Mouse (Mus musculus) megakaryocyte, embryonic 14.5 days (primary cell): Measurements from ENCODE around the gene Clip4. TPM values are rescaled to one million over a fixed set of nuclear protein-coding genes. Genes with fewer than 3 reads are reported as not detected.
"Not testable (repeated sequence)": the region's sequence is repeated elsewhere in the genome, so short reads cannot be mapped to it uniquely, and the experiment has no call there.

Source experiments
- H3K27me3 ChIP-seq: replicated peaks from 2 replicates; pipeline ENCODE3; 2012; ENCODE audit warnings: inconsistent platforms
- H3K36me3 ChIP-seq: replicated peaks from 2 replicates; pipeline ENCODE3; 2012; ENCODE audit warnings: low read length, inconsistent platforms, mixed read lengths
- H3K4me1 ChIP-seq: 2 replicates; pipeline ENCODE4 v1.6.1; 2012; ENCODE audit warnings: inconsistent platforms
- H3K4me3 ChIP-seq: replicated peaks from 2 replicates; pipeline ENCODE3; 2012; ENCODE audit warnings: moderate library complexity, mild to moderate bottlenecking, inconsistent platforms
- H3K9me3 ChIP-seq: 2 replicates; pipeline ENCODE4 v1.6.1; 2012; ENCODE audit warnings: inconsistent platforms
- FLI1 ChIP-seq: IDR thresholded peaks from 2 replicates; pipeline ENCODE4 v1.6.1; 2012; ENCODE audit warnings: low read length, inconsistent platforms, mixed read lengths
- GATA1 ChIP-seq: IDR thresholded peaks from 3 replicates; pipeline ENCODE4 v1.6.1; 2012; ENCODE audit warnings: mixed read lengths, low read length, inconsistent platforms, borderline replicate concordance
- polyA plus RNA-seq: library from polyadenylated mRNA; stranded (reverse); fragments of >175 nt; gene quantifications from 2 replicates; pipeline ENCODE4 v1.2.3, GENCODE M21; 2012; ENCODE audit warnings: low replicate concordance; ENCODE audit not compliant: insufficient read depth

Clip4 gene
- not detected in 2 replicates for polyA plus RNA-seq

DNA sequence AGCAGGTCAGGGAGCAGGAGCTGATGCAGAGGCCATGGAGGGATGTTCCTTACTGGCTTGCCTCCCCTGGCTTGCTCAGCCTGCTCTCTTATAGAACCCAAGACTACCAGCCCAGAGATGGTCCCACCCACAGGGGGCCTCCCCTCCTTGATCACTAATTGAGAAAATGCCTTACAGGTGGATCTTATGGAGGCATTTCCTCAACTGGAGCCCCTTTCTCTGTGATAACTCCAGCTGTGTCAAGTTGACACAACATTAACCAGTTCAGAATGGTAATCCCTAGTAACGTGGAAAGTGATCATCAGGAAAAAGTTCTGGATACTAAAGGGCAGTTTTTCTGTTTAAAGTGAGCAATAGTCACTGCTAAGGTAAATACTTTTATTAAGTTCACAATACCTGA, at the start of gene Clip4:
Clip4 (plus strand) TSS at position 301 of the 400 bp plus-strand sequence.
- not testable (repeated sequence) for H3K4me3 ChIP-seq, H3K36me3 ChIP-seq, H3K27me3 ChIP-seq, H3K9me3 ChIP-seq, H3K4me1 ChIP-seq

DNA sequence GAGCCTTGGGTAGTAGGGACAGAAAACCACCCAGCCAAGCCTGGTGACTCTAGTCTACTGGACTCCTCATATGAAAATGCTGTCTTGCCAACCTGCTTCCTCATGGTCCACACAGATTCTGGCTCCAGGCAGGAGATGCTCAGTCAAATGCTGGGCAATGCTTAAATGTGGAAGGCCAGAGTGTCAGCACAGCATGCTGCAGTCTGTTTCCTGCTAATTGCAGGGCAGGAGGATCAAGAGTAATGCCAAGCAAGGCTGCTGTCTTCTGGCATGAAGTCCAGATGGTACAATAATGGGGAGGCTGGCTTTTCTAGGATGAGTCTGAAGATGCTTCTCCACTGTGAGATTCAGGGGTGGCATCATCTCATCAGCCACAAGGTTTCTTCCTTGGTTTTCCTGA, 47.8 kb upstream of the Clip4 start:
- TF ChIP-seq GATA1 (no peak), FLI1 (no peak)
- Histone ChIP-seq H3K4me3 (no peak overlapping the region), H3K36me3 (no peaks in the 10 kb centered on the region), H3K4me1 (peaks cover 9% of the 10 kb centered on the region), H3K9me3 (peaks cover 23% of the 10 kb centered on the region), H3K27me3 (peaks cover 60% of the 10 kb centered on the region)

DNA sequence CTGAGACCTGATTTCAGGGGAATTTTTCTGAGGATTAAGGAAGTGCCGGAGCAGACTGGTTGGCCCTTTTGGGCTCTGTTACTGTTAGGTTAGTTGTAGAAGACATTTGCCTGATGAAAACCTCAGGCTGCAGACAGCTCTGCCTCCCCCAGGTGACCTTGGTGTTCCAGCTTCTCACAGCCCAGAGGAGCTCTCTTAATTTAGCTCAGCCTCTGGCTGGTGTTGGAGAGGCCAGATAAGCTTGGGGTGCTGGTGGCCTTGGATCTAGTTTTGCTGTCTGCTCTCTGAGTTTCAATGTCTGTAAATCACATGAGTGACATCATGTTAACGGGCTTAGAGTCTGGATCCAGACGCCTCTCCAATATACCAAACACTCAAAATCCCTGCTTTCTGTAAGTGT, 47.3 kb upstream of the Clip4 start:
- Histone ChIP-seq H3K4me3 (no peak overlapping the region), H3K27me3 (peaks cover 55% of the 10 kb centered on the region), H3K36me3 (no peaks in the 10 kb centered on the region), H3K9me3 (peaks cover 21% of the 10 kb centered on the region), H3K4me1 (peaks cover 9% of the 10 kb centered on the region)
- TF ChIP-seq FLI1 = no peak

DNA sequence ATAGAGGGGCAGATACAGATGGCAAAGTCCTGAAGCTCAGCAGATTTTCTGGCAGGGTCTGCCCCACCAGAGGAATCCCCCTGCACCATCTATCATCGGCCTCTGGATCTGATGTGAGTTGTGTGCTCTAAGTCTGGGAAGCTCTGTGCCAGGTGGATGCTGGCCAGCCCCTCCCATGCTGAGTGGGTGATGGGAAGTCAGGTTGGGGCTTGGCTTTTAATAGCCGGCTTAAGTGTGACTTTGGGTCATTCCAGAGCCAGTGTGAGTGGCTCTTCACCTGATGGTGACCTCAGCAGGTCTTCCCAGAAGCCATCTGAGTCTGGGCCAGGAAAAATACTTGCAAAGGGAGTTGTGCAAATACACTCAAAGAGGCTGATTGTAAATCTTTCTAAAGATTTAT, 37.6 kb upstream of the Clip4 start:
- no peaks in the 10 kb centered on the region for H3K36me3 ChIP-seq
- TF ChIP-seq FLI1 = no peak
- no peak for TF ChIP-seq GATA1
- H3K9me3 ChIP-seq = peaks cover 15% of the 10 kb centered on the region
- peaks cover 24% of the 10 kb centered on the region for H3K27me3 ChIP-seq
- no peak overlapping the region for H3K4me3 ChIP-seq
- no peaks in the 10 kb centered on the region for H3K4me1 ChIP-seq

DNA sequence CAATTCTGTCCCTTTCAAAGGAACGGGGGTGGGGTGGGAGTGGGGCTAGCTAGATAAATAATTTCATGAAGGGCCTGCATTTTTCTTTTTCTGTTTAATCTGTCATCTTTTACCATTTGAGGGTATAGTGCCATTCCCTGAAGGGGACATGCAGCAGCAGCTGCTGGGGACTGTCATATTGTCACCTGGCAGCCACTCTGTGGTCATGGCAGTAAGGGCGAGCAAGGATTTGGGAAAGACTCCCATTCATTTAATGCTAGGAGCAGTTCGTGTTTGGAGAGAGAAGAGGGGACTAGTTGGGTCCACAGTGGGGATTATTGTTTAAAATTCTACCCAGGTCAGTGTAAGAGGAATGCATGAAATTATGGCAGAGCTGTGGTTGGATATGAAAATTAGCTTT, 31.8 kb upstream of the Clip4 start:
- peaks cover 15% of the 10 kb centered on the region for H3K9me3 ChIP-seq
- no peak for TF ChIP-seq GATA1
- no peak for TF ChIP-seq FLI1
- H3K4me1 ChIP-seq = no peaks in the 10 kb centered on the region
- no peaks in the 10 kb centered on the region for H3K36me3 ChIP-seq
- H3K27me3 ChIP-seq = peaks cover 3% of the 10 kb centered on the region
- no peak overlapping the region for H3K4me3 ChIP-seq

DNA sequence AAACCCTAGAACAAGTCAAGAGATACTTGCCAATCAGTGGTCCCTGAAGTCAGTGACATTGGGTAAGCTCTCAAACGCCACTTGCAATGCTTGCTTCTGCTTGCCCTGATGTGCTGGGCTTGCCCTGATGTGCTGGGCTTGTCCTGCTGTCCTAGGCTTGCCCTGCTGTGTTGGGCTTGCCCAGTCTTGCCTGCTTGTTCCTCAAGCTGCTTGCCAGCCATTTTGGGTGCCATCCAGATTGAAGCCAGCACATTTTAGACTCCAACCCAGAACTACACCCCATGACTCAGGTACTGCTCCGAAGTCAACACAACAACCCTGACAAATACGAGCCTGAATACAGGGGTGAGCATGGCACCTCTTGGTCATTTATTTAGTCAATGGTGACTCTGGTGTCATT, 26.1 kb upstream of the Clip4 start:
- H3K27me3 ChIP-seq = peaks cover 2% of the 10 kb centered on the region
- H3K4me1 ChIP-seq = no peaks in the 10 kb centered on the region
- peaks cover 19% of the 10 kb centered on the region for H3K9me3 ChIP-seq
- H3K36me3 ChIP-seq = no peaks in the 10 kb centered on the region
- TF ChIP-seq FLI1 (no peak), GATA1 (no peak)
- no peak overlapping the region for H3K4me3 ChIP-seq

DNA sequence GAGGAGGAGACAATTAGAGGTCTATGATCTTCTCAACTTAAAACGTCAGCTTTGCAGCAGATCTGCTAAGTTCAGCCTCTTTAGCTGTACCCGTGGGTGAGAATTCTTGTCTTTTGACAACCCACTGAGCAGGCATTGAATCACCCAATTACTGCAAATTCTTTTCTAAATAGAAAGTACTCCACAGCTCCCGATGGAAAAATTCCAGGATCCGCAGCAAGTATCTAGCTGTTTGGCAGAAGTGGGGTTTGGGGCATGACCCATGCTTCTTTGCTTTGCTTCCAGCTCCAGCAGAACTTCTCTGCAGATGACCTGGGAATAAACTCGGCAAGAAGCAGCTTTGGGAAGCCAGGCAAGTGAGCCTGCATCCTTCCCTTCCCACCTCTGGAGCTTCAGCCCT, 25.3 kb upstream of the Clip4 start:
- Histone ChIP-seq H3K4me1 (no peaks in the 10 kb centered on the region), H3K27me3 (peaks cover 4% of the 10 kb centered on the region), H3K36me3 (no peaks in the 10 kb centered on the region), H3K9me3 (peaks cover 19% of the 10 kb centered on the region), H3K4me3 (no peak overlapping the region)
- TF ChIP-seq GATA1 (no peak), FLI1 (no peak)

DNA sequence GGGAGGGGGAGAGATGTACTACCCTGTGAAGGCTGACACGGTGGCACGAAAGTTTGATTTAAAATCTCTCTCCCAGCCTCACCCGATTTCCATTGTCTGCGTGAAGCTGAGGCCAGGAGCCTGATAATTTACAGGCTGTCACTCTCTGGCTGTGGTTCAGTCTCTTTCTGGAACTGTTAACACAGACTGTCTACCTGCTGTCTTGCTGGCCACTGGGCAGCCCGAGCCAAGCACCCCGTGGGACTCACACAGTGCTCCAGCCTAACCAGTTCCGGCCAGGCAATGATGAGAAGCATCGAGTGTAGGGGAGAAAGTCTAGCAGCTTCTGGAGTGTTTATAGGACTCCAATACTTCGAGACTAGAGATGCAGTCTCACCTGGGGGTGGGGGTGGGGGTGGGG, 22.2 kb upstream of the Clip4 start:
- Histone ChIP-seq H3K9me3 (peaks cover 19% of the 10 kb centered on the region), H3K4me1 (no peaks in the 10 kb centered on the region), H3K36me3 (no peaks in the 10 kb centered on the region), H3K27me3 (peaks cover 4% of the 10 kb centered on the region), H3K4me3 (no peak overlapping the region)
- TF ChIP-seq GATA1 (no peak), FLI1 (no peak)

DNA sequence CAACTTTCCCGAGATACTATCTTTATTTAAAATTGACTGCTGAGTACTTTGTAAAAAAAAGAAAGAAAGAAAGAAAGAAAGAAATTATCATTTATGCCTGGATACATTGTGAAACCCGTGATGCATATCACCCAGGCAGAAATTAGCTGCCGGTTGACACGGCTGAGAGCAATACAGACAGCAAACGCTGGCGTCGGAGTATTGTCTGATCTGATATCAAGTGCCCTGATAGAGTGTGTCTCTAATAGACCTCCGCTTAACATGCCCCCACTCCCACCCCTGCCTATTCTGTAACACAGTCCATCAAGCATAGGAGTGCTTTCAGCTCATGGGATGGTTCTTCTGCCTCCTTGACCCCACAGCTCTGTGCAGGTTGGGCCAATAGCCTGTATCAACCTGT, 20.7 kb upstream of the Clip4 start:
- no peaks in the 10 kb centered on the region for H3K36me3 ChIP-seq
- peaks cover 22% of the 10 kb centered on the region for H3K9me3 ChIP-seq
- peaks cover 3% of the 10 kb centered on the region for H3K27me3 ChIP-seq
- no peaks in the 10 kb centered on the region for H3K4me1 ChIP-seq
- H3K4me3 ChIP-seq = no peak overlapping the region
- TF ChIP-seq GATA1 (no peak), FLI1 (no peak)

DNA sequence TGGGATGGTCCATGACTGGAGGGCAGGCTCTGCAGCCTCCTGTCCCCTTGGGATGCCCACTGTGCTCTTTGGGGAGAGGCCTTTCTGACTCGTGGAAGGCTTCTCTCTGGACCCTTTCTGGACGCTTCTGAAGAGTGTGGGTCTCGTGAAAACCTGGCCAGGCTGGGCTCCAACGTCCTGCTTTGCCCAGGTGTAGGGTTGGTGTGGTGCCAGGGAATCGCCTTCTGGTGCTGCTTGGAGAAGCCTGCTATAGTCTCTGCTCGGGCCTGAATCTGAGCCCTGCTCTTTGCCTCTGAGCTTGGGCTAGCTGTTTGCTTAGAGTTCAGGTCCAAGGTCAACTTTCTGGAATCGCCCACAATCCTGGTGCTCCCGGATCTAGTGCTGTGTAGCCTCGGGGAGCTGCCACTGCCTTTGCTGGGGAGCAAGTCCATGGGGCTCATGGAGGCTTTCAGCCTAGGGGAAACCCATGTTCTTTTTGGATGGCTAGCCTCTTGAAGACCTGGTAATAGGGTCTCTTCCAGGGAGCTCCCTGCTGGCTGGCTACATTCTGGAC, 18.6 kb upstream of the Clip4 start:
- Histone ChIP-seq H3K9me3 (peaks cover 4% of the 10 kb centered on the region), H3K27me3 (peaks cover 3% of the 10 kb centered on the region), H3K4me3 (no peak overlapping the region), H3K4me1 (no peaks in the 10 kb centered on the region), H3K36me3 (no peaks in the 10 kb centered on the region)
- TF ChIP-seq GATA1 = no peak
- no peak for TF ChIP-seq FLI1

DNA sequence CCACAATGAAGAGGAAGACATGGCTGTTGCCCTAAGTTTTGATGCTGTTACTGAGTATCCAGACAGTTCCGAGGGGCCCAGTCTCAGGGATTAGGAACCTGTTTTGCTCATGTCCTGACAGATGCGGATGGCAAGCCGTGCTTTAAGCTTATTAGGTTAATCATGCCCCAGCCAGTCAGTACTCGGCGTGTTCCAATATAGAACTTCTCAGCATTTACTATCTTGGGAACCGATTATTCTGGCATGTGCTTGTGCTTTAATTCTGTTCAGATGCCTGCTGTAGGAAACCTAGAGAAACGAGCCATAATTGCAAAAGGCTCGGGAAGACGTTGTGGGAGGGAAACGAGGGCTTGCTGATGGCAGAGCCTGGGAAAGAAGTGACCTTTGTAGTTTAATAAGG, 15.4 kb upstream of the Clip4 start, which contains the start of gene Pcare:
Pcare (minus strand) TSS at position 64 of the 400 bp plus-strand sequence.
- 0 out of 2 replicates have a peak, but pooled peaks cover 3% of the 10 kb centered on the region for H3K9me3 ChIP-seq
- H3K36me3 ChIP-seq = no peaks in the 10 kb centered on the region
- peaks cover under 1% of the 10 kb centered on the region for H3K27me3 ChIP-seq
- TF ChIP-seq FLI1 = no peak
- TF ChIP-seq GATA1 = no peak
- no peak within 1 kb of the TSS for H3K4me3 ChIP-seq
- H3K4me1 ChIP-seq = no peaks in the 10 kb centered on the region
